Mouse (Mus musculus) heart, embryonic 10.5 days (tissue): Measurements from ENCODE around the gene Apol11a. TPM values are rescaled to one million over a fixed set of nuclear protein-coding genes. Genes with fewer than 3 reads are reported as not detected.

ENCODE experiments used
- polyA plus RNA-seq: library from polyadenylated mRNA; unstranded; fragments of >200 nt; fragmentation: Nextera tagmentation; extraction: Ambion mirVana; gene quantifications from 2 replicates; pipeline ENCODE4 v1.2.1, GENCODE M21; 2016

The Apol11a gene
- polyA plus RNA-seq, 1 experiment from 2014 or later = not detected

Other genes starting within 250 kb of the Apol11a start
- 76.2 and 96.5 TPM in 2 replicates for gene Rbfox2, start 201.3 kb upstream of the Apol11a start, polyA plus RNA-seq
- 0.34 TPM in 1 of 2 replicates, not detected in the other for gene Apol7a, start 109.2 kb upstream of the Apol11a start, polyA plus RNA-seq
- 0.57 TPM in 1 of 2 replicates, not detected in the other for gene Apol9a, start 97.1 kb upstream of the Apol11a start, polyA plus RNA-seq
- gene Apol7b, start 60.8 kb upstream of the Apol11a start, polyA plus RNA-seq = not detected in 2 replicates
- gene Apol10a, start 31.2 kb upstream of the Apol11a start, polyA plus RNA-seq = not detected in 2 replicates
- not detected in 2 replicates for gene Apol7c, start 25.0 kb downstream of the Apol11a start, polyA plus RNA-seq
- gene 1700025B11Rik, start 53.6 kb downstream of the Apol11a start, polyA plus RNA-seq = not detected in 2 replicates
- gene Apol10b, start 87.9 kb downstream of the Apol11a start, polyA plus RNA-seq = not detected in 2 replicates
- not detected in 2 replicates for gene Gm36245, start 91.0 kb downstream of the Apol11a start, polyA plus RNA-seq
- gene Apol11b, start 135.0 kb downstream of the Apol11a start, polyA plus RNA-seq = not detected in 2 replicates
- gene Apol7e, start 190.6 kb downstream of the Apol11a start, polyA plus RNA-seq = not detected in 2 replicates
- not detected in 2 replicates for gene Apol9b, start 220.8 kb downstream of the Apol11a start, polyA plus RNA-seq
- gene Apol8, start 248.7 kb downstream of the Apol11a start, polyA plus RNA-seq = 0.16 and 0.52 TPM in 2 replicates